Mouse (Mus musculus): ENCODE data around the gene Clec4b2.
"Not testable (repeated sequence)": the region's sequence is repeated elsewhere in the genome, so short reads cannot be mapped to it uniquely, and the experiment has no call there.

Clec4b2 gene

DNA sequence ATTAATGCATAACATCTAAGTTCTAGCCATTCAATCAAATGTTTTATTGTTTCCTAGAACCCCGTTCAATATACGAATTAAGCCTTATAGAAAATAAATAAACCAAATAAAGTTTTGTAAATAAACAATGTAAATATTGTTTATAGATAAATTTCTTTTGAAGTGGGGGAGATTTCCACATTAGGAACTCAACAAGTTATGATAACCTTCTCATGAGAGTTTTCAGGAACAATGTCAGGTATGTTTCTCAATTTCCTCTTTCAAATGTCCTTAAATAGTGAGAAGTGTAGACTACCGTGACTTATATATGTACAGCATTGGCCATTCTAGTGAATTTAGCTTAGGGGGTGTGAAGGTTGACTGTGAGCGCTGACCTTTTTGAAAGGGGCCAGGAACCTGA is at the start of gene Clec4b2:
Gene Clec4b2, plus strand, starts transcription at position 301 of the 400 bp plus-strand sequence.
- DNase-seq = no peak

- DNase-seq = no peak
Observed at GRCm38 (mm10) chr6:123123195-123123594, 49.5 kb upstream of the Clec4b2 start.

- DNase-seq = no peak
Observed at GRCm38 (mm10) chr6:123127173-123127572, 45.5 kb upstream of the Clec4b2 start.

DNA sequence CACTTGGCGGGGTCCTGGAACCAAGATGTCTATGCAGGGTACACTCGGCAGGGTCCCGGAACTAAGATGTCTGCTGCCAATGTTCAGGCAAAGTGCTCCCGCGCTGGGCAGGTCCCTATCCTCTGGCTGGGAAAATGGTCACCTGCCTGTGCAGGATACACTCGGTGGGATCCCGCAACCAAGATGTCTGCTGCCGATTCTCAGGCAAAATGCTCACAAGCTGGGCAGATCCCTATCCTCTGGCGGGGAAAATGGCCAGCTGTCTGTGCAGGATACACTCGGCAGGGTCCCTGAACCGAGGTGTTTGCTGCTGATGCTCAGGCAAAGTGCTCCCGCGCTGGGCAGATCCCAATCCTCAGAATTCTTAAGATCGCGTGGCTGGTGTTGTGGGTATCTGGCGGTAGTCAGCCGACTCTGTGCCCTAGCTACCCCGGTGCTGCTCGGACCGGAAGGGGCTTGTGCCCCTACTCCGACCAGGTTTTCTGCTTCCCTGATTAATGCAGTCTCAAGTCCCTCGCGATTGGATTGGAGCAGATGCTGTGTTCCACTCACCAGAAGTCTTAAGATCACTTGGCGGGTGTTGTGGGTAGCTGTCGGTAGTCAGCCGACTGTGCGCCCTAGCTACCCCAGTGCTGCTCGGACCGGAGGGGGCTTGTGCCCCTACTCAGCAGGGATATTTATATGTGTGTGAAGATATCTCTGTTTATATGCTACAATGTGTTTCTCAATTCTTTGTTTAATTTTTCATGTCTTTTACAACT is 34.7 kb upstream of the Clec4b2 start:
- not testable (repeated sequence) for DNase-seq

DNA sequence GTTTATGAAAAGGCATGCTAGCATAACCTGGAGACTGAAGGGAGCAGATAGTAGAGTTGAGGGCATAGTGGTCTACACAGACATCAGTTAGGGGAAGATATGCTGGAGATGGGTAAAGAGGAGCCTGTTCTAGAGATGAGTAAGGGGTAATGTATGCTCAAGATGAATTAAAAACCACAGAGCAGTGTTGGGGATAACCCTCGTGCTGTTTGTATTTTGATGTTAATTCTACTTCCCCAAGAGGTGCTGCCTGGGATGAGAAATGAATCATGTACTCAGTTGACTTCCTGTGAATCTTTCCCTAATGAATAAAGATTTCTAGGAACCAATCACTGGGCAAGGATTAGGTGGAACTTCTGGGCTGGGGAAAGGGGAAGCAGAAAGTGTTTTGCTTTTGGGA is 2.6 kb upstream of the Clec4b2 start:
- no peak for DNase-seq

- DNase-seq = no peak
Observed at GRCm38 (mm10) chr6:123171040-123171439, 1.7 kb upstream of the Clec4b2 start.

GRCm38 (mm10) chr6:123175549-123175948 is 2.9 kb downstream of the Clec4b2 start:
- no peak for DNase-seq

DNA sequence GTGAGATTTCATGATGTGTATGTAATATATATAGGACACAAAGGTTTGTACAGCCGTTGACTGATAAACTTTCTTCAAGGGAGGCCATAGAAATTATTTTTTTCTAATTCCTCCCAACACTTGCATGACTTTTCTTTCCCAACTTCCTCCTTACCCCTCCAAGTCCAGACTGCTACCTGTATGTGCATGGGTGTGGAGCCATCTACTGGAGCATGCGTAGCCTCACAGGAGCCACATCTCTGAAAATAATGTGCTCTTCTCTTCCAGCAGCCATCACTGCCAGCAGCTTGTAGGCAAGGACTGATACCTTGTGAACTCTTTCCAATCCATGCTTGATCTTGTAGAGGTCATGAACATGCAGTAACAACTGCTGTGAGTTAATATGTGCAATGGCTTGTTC is 12.2 kb downstream of the Clec4b2 start:
- DNase-seq = peak in 1 of 2 experiments; percentile 4

DNA sequence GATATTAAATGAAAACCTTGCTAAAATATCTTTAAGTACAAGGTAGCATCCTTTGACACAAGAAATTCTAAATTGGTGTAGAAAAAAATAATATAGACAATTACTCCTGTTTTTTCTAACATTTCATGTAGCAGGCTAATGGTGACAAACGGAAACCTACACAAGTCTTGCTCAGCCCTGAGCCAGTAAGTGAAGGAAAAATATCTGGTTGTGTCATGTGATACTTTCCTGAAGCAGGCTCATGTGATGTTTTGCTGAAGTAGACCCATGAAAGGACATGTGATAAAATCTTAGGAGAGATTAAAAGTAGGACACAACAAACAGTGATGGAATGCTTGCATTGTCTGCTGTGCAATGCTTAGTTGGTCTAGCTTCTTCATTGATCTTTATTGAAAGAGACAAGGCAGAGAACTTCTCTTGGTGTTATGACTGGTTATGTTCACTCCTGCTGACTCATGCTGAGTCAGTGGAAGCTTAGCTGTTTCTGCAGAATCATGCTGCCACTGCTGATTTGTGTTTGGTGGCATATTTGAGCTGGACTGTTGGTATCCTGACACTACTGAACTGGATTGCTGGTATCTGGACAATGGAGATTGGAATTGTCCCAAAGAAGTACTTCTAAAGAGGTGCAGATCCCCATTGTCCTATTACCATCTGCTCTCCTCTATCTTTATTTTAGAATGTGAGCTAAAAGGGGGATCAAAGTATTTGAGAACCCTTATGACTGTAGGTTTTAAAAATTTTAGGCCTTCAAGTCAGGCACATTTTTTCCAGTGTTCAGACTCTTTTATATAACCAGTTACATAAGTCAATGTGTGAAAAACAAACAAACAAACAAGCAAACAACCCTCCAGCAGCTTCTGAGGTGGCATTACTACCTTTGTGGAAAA is 34.7 kb downstream of the Clec4b2 start:
- no peak for DNase-seq

- not testable (repeated sequence) for DNase-seq
Observed at GRCm38 (mm10) chr6:123208077-123208439, 35.4 kb downstream of the Clec4b2 start.

GRCm38 (mm10) chr6:123211726-123212125 is 39.0 kb downstream of the Clec4b2 start:
- DNase-seq = no peak

- DNase-seq = no peak
Observed at GRCm38 (mm10) chr6:123227519-123228166, 55.0 kb downstream of the Clec4b2 start.

GRCm38 (mm10) chr6:123229644-123230043 is 57.0 kb downstream of the Clec4b2 start, which contains the start of gene Clec4n:
Gene Clec4n (plus strand): TSS chr6:123229843.
- DNase-seq = no peak

GRCm38 (mm10) chr6:123231149-123231548 is 58.5 kb downstream of the Clec4b2 start:
- DNase-seq = no peak

GRCm38 (mm10) chr6:123237582-123237981 is 64.9 kb downstream of the Clec4b2 start:
- DNase-seq = no peak

DNA sequence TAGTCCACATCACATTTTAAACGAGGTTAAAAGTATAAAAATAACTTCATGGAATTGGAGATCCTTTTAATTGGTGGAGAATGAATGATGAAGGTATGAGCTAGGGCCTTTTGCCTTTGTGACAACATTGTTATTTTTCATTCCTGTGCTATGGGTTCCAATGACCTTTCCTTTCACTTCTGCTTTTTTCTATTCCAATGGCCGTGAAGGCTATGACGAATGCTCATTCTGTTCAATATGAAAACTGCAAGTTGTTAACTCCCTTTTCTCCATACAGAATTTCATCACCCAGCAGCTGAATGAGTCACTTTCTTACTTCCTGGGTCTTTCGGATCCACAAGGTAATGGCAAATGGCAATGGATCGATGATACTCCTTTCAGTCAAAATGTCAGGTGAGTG is 71.5 kb downstream of the Clec4b2 start:
- no peak for DNase-seq

DNA sequence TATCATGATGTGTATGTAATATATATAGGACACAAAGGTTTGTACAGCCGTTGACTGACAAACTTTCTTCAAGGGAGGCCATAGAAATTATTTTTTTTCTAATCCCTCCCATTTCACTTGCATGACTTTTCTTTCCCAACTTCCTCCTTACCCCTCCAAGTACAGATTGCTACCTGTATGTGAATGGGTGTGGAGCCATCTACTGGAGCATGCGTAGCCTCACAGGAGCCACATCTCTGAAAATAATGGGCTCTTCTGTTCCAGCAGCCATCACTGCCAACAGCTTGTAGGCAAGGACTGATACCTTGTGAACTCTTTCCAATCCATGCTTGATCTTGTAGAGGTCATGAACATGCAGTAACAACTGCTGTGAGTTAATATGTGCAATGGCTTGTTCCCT is 76.2 kb downstream of the Clec4b2 start:
- not testable (repeated sequence) for DNase-seq

DNA sequence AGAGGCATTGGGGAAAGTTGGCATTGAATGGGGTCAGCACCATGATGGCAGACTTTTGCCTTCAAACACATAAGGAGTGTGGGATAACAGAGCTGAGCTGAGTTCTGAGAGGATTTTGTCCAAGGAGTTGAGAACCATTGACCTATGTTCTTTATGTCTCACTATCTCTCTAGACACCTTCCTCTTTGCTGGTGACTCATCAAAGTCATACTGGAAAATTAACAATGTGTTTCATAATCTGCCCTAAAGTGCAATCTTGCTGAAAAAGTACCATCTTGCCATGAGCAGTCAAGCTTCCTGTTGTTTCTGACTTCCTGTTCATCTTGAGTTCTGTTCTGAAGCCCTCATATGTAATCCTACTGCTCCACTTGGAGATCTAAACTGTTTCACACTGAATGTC is 80.0 kb downstream of the Clec4b2 start:
- no peak for DNase-seq

All from kidney, adult 8-10 months (tissue).